Mouse (Mus musculus): ENCODE results near the gene Gm45902. TPM values are rescaled to one million over a fixed set of nuclear protein-coding genes. Genes with fewer than 3 reads are reported as not detected.

Gene Gm45902
- polyA plus RNA-seq, 1 experiment from 2014 or later = 7.2 TPM

DNA sequence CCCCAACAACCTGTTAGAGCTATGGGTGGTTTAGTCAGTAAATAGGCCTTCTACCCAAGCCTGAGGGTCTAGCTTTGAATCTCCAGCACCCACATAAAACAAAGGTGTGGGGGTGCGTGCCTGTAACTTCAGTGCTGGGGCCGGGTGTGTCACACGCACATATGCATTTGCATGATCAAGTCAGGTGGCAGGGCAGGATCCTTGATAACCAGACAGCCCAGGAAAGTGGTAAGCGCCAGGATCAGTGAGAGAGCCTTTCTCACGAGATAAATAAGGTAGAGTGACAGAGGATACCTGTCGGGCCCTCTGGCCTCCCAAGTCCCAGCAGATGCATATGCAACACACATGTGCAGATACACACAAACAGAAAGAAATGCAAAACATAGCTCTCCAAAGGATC lies 13.0 kb downstream of the Gm45902 start:
- DNase-seq (ENCODE audit: low spot score) = no peak
- ATAC-seq = no peak
- Histone ChIP-seq H3K4me1 (ENCODE audit: control insufficient read depth, insufficient read depth, low read length) (no peaks in the 10 kb centered on the region), H3K4me3 (ENCODE audit: low read depth, low read length) (no peak overlapping the region), H3K4me2 (ENCODE audit: low read length) (no peak overlapping the region), H3K36me3 (ENCODE audit: control insufficient read depth, insufficient read depth, low read length) (peaks cover 70% of the 10 kb centered on the region), H3K9ac (ENCODE audit: low read length) (no peak overlapping the region), H3K27ac (ENCODE audit: low read depth, low read length) (no peak overlapping the region), H3K9me3 (replicated peaks; ENCODE audit: control insufficient read depth, low read length) (no peaks in the 10 kb centered on the region), H3K27me3 (replicated peaks; ENCODE audit: control insufficient read depth, insufficient read depth, low read length) (no peaks in the 10 kb centered on the region)
- 92% methylated on average over 6 of the region's 6 CpGs for WGBS

DNA sequence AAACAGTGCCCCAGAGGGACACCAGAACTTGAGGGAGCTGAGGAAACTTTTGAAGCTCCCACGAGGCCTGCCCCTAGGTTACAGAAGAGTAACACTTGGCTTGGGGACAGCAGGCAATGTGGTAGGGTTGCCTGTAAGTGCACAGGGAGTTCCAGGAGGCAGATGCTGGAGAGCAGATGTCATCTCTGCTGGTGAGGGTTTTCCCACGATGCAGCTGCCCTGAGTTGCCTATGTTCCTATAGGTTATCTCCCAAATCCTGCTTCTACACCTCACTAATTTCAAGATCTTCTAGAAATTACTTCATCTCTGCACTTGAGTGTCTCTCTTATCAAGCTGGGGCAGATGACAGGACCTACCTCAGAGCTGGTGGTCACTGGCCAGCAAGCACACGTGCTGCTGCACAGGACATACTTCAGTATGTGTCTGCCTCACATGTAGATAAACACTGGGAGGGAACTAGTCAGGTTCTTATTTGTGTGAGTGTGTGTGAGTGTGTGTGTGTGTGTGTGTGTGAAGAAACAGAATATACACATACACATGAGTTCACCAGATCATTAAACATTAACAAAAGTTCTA lies 18.7 kb downstream of the Gm45902 start:
- Histone ChIP-seq H3K27me3 (replicated peaks; ENCODE audit: control insufficient read depth, insufficient read depth, low read length) (no peaks in the 10 kb centered on the region), H3K9me3 (replicated peaks; ENCODE audit: control insufficient read depth, low read length) (no peaks in the 10 kb centered on the region), H3K27ac (ENCODE audit: low read depth, low read length) (no peak overlapping the region), H3K4me3 (ENCODE audit: low read depth, low read length) (no peak overlapping the region), H3K36me3 (ENCODE audit: control insufficient read depth, insufficient read depth, low read length) (peaks cover 81% of the 10 kb centered on the region), H3K4me2 (ENCODE audit: low read length) (no peak overlapping the region), H3K9ac (ENCODE audit: low read length) (no peak overlapping the region), H3K4me1 (ENCODE audit: control insufficient read depth, insufficient read depth, low read length) (no peaks in the 10 kb centered on the region)
- WGBS = 88% methylated on average over 3 of the region's 3 CpGs
- ATAC-seq (no peak), DNase-seq (ENCODE audit: low spot score) (no peak)

DNA sequence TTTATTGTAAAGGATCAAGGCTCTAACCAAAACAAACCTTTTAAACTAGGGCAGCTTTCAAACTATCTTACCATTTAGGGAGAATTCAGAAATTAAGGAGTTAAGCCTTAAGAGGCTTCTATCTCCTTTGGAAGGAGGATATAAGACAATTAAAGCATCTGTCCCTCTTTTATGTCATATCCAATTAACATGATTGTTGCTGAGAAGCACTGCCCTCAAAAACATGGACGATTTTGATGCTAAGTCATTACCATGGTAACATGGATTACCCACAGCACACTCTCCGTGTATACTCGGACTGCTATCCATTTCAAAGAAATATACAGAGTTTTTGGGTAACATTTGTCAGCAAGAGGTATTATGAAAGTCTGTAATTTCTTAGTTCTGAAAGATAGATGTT lies 22.8 kb downstream of the Gm45902 start:
- no peak for DNase-seq (ENCODE audit: low spot score)
- no peak overlapping the region for H3K4me3 ChIP-seq (ENCODE audit: low read depth, low read length)

DNA sequence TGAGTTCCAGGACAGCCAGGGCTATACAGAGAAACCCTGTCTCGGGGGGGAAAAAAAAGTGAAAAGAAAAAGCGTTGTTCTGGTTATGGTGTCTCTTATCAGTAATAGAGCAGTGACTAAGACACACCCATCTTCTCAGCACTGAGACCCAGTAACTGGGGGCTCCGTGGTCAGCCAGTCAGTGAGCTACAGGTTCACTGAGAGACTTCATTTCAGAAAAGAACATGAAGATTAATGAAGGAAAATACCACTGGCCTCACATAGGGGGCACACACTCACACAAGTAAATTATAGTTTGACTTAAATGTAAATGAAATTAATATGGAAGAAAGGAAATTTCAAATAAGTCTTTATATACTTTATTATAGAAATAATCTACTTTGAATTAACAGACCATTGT lies 32.4 kb downstream of the Gm45902 start:
- ATAC-seq (no peak), DNase-seq (ENCODE audit: low spot score) (no peak)
- Histone ChIP-seq H3K9ac (ENCODE audit: low read length) (no peak overlapping the region), H3K4me3 (ENCODE audit: low read depth, low read length) (no peak overlapping the region), H3K27me3 (replicated peaks; ENCODE audit: control insufficient read depth, insufficient read depth, low read length) (no peaks in the 10 kb centered on the region), H3K27ac (ENCODE audit: low read depth, low read length) (no peak overlapping the region), H3K9me3 (replicated peaks; ENCODE audit: control insufficient read depth, low read length) (no peaks in the 10 kb centered on the region), H3K4me1 (ENCODE audit: control insufficient read depth, insufficient read depth, low read length) (peaks cover 4% of the 10 kb centered on the region; the same call in 1 of the 2 replicates), H3K4me2 (ENCODE audit: low read length) (no peak overlapping the region), H3K36me3 (ENCODE audit: control insufficient read depth, insufficient read depth, low read length) (no peaks in the 10 kb centered on the region)
- WGBS = 85% methylated on average over 3 of the region's 3 CpGs

More for the DNA sequence above, 22.8 kb downstream of the Gm45902 start:
- no peaks in the 10 kb centered on the region for H3K27me3 ChIP-seq (replicated peaks; ENCODE audit: control insufficient read depth, insufficient read depth, low read length)
- H3K4me2 ChIP-seq (ENCODE audit: low read length) = no peak overlapping the region
- H3K4me1 ChIP-seq (ENCODE audit: control insufficient read depth, insufficient read depth, low read length) = no peaks in the 10 kb centered on the region
- H3K27ac ChIP-seq (ENCODE audit: low read depth, low read length) = no peak overlapping the region
- peaks cover 50% of the 10 kb centered on the region for H3K36me3 ChIP-seq (ENCODE audit: control insufficient read depth, insufficient read depth, low read length)
- H3K9me3 ChIP-seq (replicated peaks; ENCODE audit: control insufficient read depth, low read length) = no peaks in the 10 kb centered on the region
- 61% methylated on average over 3 of the region's 3 CpGs for WGBS
- no peak overlapping the region for H3K9ac ChIP-seq (ENCODE audit: low read length)
- no peak for ATAC-seq

DNA sequence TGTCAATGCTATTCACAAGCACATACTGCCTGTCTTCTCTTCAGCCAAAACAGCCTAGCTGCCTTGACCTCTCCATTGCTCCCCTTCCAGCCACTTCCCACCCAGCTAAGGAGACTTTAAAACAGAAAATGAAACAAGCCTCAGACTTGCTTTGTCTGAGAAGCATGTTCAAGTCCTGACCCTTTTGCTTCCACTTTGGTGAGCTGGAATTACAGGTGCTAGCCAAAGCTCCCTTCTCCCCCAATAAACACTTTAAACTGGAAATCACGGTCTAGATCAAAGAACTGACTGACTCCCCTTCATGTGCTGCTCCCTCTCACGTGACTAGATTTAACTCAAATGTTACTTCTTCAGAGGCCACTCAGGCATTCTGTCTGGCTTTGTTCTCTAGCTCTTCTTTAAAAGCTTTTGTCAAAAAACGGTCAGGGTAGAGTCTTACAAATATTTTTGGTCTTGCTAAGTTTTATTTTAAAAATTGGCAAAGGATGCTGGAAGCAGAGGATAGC lies 36.8 kb downstream of the Gm45902 start:
- Histone ChIP-seq H3K4me3 (ENCODE audit: low read depth, low read length) (0 out of 2 replicates have a peak overlapping the region, but pooled peaks have one; percentile 91), H3K4me1 (ENCODE audit: control insufficient read depth, insufficient read depth, low read length) (peaks cover 12% of the 10 kb centered on the region), H3K4me2 (ENCODE audit: low read length) (peak overlapping the region; percentile 63), H3K36me3 (ENCODE audit: control insufficient read depth, insufficient read depth, low read length) (peaks cover 9% of the 10 kb centered on the region; the same call in 1 of the 2 replicates), H3K9me3 (replicated peaks; ENCODE audit: control insufficient read depth, low read length) (no peaks in the 10 kb centered on the region), H3K27me3 (replicated peaks; ENCODE audit: control insufficient read depth, insufficient read depth, low read length) (no peaks in the 10 kb centered on the region), H3K27ac (ENCODE audit: low read depth, low read length) (no peak overlapping the region), H3K9ac (ENCODE audit: low read length) (no peak overlapping the region; the same call in 1 of the 2 replicates)
- ATAC-seq = no peak
- 51% methylated on average over 3 of the region's 3 CpGs for WGBS
- no peak for DNase-seq (ENCODE audit: low spot score)

DNA sequence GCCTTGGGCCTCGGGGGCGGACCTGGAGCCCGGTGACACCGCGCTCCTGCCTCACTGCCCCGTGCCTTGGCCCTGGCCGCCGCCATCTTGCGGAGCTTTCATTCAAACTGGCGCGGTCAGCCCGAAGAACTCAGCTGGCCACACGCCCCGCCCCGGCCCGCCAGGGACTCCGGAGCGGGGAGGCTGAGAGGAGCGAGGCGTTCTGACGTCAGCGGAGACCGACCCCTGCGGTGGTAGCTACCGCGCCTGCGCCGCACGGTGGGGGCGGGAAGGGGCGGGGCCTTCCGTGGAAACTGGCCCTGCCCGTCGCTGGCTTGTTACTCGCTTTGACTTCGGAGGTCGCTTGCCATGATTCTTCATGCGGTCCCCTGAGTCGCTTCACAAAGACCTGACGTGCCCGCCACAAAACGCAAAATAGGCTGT lies 37.7 kb downstream of the Gm45902 start, which contains the start of gene Suv39h2:
TSS of gene Suv39h2 (minus strand) at position 171 of the 423 bp plus-strand sequence.
- Histone ChIP-seq H3K27ac (ENCODE audit: low read depth, low read length) (peak within 1 kb of the TSS; percentile 92), H3K27me3 (replicated peaks; ENCODE audit: control insufficient read depth, insufficient read depth, low read length) (no peaks in the 10 kb centered on the region)
- peak; percentile 97 for DNase-seq (ENCODE audit: low spot score)

DNA sequence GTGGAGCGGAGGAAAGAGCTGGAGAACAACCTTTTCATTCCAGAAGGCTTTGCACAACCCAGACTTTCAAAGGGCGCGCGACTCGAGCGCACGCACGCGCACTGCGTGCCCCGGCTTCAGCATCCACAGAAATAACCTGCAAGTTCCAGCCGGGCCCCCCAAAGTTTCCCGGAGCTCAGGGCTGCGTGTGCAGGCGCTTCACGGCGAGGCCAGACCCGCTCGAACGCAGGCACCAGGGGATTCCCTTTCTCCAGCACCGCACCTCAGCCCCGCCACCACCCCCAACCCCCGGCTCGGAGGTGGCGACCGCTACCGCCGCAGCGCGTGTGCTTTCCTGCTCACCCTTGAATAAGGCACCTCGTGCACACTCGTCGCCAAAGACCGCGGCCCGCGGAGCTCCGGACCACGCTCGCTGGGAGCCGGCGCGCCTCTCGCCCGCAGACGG lies 38.2 kb downstream of the Gm45902 start:
- Histone ChIP-seq H3K9ac (ENCODE audit: low read length) (peak overlapping the region; percentile 78), H3K4me2 (ENCODE audit: low read length) (peak overlapping the region; percentile 63), H3K4me1 (ENCODE audit: control insufficient read depth, insufficient read depth, low read length) (peaks cover 12% of the 10 kb centered on the region), H3K36me3 (ENCODE audit: control insufficient read depth, insufficient read depth, low read length) (peaks cover 20% of the 10 kb centered on the region), H3K9me3 (replicated peaks; ENCODE audit: control insufficient read depth, low read length) (no peaks in the 10 kb centered on the region), H3K4me3 (ENCODE audit: low read depth, low read length) (peak overlapping the region; percentile 91), H3K27ac (ENCODE audit: low read depth, low read length) (peak overlapping the region; percentile 92), H3K27me3 (replicated peaks; ENCODE audit: control insufficient read depth, insufficient read depth, low read length) (no peaks in the 10 kb centered on the region)
- WGBS = under 1% methylated on average over 46 of the region's 46 CpGs
- DNase-seq (ENCODE audit: low spot score) = peak; percentile 85
- peak; percentile 77 for ATAC-seq

More for the DNA sequence above, 37.7 kb downstream of the Gm45902 start, which contains the start of gene Suv39h2:
- WGBS = 0% methylated on average over 42 of the region's 42 CpGs
- peaks cover 16% of the 10 kb centered on the region for H3K36me3 ChIP-seq (ENCODE audit: control insufficient read depth, insufficient read depth, low read length)
- peak within 1 kb of the TSS; percentile 78 for H3K9ac ChIP-seq (ENCODE audit: low read length)
- H3K4me3 ChIP-seq (ENCODE audit: low read depth, low read length) = peak within 1 kb of the TSS; percentile 91
- no peaks in the 10 kb centered on the region for H3K9me3 ChIP-seq (replicated peaks; ENCODE audit: control insufficient read depth, low read length)
- peaks cover 12% of the 10 kb centered on the region for H3K4me1 ChIP-seq (ENCODE audit: control insufficient read depth, insufficient read depth, low read length)
- ATAC-seq = peak; percentile 96
- H3K4me2 ChIP-seq (ENCODE audit: low read length) = peak within 1 kb of the TSS; percentile 63

DNA sequence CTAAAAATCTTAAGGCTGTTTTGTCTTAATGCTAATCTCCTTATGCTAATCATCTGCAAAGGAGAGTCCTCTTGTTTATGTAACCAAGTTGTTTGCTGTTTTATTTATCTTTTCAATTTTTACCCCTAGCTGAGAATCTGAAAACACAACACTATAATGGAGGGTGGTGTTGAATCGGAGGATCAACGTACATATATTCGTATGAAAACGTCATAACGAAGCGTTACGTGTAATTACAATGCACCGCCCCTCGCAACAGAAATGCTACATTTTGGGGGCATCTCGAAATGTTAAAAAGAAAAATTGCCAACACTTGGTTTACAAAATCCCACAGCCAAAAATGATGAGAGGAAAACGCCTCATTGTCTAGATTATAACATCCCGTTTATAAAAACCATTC lies 38.7 kb downstream of the Gm45902 start:
- Histone ChIP-seq H3K27me3 (replicated peaks; ENCODE audit: control insufficient read depth, insufficient read depth, low read length) (no peaks in the 10 kb centered on the region), H3K4me1 (ENCODE audit: control insufficient read depth, insufficient read depth, low read length) (peaks cover 12% of the 10 kb centered on the region), H3K9ac (ENCODE audit: low read length) (peak overlapping the region; percentile 78), H3K36me3 (ENCODE audit: control insufficient read depth, insufficient read depth, low read length) (peaks cover 20% of the 10 kb centered on the region), H3K4me2 (ENCODE audit: low read length) (peak overlapping the region; percentile 63), H3K4me3 (ENCODE audit: low read depth, low read length) (peak overlapping the region; percentile 91), H3K27ac (ENCODE audit: low read depth, low read length) (peak overlapping the region; percentile 92; the same call in 1 of the 2 replicates), H3K9me3 (replicated peaks; ENCODE audit: control insufficient read depth, low read length) (no peaks in the 10 kb centered on the region)
- under 1% methylated on average over 12 of the region's 12 CpGs for WGBS
- no peak for ATAC-seq
- DNase-seq (ENCODE audit: low spot score) = peak; percentile 33

DNA sequence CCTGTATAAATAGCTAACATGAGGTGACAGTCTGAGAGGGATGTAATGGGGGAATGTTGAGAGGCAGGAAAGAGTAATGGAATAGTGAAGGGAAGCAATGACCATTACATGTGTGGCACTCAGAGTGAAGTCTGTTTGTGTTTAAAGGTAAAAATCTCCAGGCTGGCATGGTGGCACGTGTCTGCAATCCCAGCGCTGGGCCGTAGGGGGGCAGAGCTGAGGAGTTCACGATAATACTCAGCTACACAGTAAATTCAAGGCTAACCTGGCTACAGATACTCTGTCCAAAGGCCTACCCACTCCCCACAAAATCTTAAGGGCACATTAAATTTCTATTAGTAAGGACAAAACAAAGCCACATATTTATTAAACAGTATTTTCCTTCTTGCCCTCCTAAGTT lies 56.0 kb downstream of the Gm45902 start:
- no peak overlapping the region for H3K4me2 ChIP-seq (ENCODE audit: low read length)
- no peak for DNase-seq (ENCODE audit: low spot score)
- H3K4me1 ChIP-seq (ENCODE audit: control insufficient read depth, insufficient read depth, low read length) = no peaks in the 10 kb centered on the region
- H3K9ac ChIP-seq (ENCODE audit: low read length) = no peak overlapping the region
- WGBS = 92% methylated on average over 4 of the region's 4 CpGs
- no peak for ATAC-seq
- H3K9me3 ChIP-seq (replicated peaks; ENCODE audit: control insufficient read depth, low read length) = no peaks in the 10 kb centered on the region
- H3K27me3 ChIP-seq (replicated peaks; ENCODE audit: control insufficient read depth, insufficient read depth, low read length) = no peaks in the 10 kb centered on the region
- peaks cover 71% of the 10 kb centered on the region for H3K36me3 ChIP-seq (ENCODE audit: control insufficient read depth, insufficient read depth, low read length)
- no peak overlapping the region for H3K27ac ChIP-seq (ENCODE audit: low read depth, low read length)
- H3K4me3 ChIP-seq (ENCODE audit: low read depth, low read length) = no peak overlapping the region
